Mouse (Mus musculus) neutrophil, adult 5-6 weeks (primary cell): ENCODE data around the gene Scamp1. TPM values are rescaled to one million over a fixed set of nuclear protein-coding genes. Genes with fewer than 3 reads are reported as not detected.

ENCODE experiments used
- ATAC-seq: fragments of 151-379, 151-347 bp; 2 replicates; pipeline ENCODE4 v1.8.0; 2017; ENCODE audit warnings: mild to moderate bottlenecking, moderate TSS enrichment; ENCODE audit not compliant: insufficient number of reproducible peaks, poor library complexity, low FRiP score, severe bottlenecking; ENCODE audit errors: extremely low read depth
- total RNA-seq: library from RNA; stranded (forward); fragments of 200-1000 nt; gene quantifications from 2 replicates; pipeline ENCODE4 v1.2.3, GENCODE M21; 2017

Gene Scamp1
- total RNA-seq, 1 experiment from 2014 or later = 4.4 TPM

- no peak for ATAC-seq
Measured at GRCm38 (mm10) chr13:94284543-94285269, 951 bp downstream of the Scamp1 start.

- ATAC-seq = 0 out of 2 replicates have a peak, but pooled peaks have one; percentile 16
Measured at GRCm38 (mm10) chr13:94279420-94279819, 6.2 kb downstream of the Scamp1 start.

- ATAC-seq = no peak
Measured at GRCm38 (mm10) chr13:94271284-94271683, 14.4 kb downstream of the Scamp1 start.

GRCm38 (mm10) chr13:94268201-94268600 lies 17.5 kb downstream of the Scamp1 start:
- no peak for ATAC-seq

GRCm38 (mm10) chr13:94267190-94267589 lies 18.5 kb downstream of the Scamp1 start:
- ATAC-seq = no peak

GRCm38 (mm10) chr13:94266530-94266929 lies 19.1 kb downstream of the Scamp1 start:
- no peak for ATAC-seq

- ATAC-seq = no peak
Measured at GRCm38 (mm10) chr13:94265291-94265690, 20.4 kb downstream of the Scamp1 start.

GRCm38 (mm10) chr13:94263943-94264342 lies 21.7 kb downstream of the Scamp1 start:
- ATAC-seq = no peak

GRCm38 (mm10) chr13:94262551-94262950 lies 23.1 kb downstream of the Scamp1 start:
- ATAC-seq = no peak

GRCm38 (mm10) chr13:94261624-94262023 lies 24.0 kb downstream of the Scamp1 start:
- ATAC-seq = no peak

- ATAC-seq = no peak
Measured at GRCm38 (mm10) chr13:94260961-94261360, 24.7 kb downstream of the Scamp1 start.

GRCm38 (mm10) chr13:94259210-94259609 lies 26.4 kb downstream of the Scamp1 start:
- no peak for ATAC-seq

- no peak for ATAC-seq
Measured at GRCm38 (mm10) chr13:94258530-94258929, 27.1 kb downstream of the Scamp1 start.

GRCm38 (mm10) chr13:94257711-94258110 lies 27.9 kb downstream of the Scamp1 start:
- ATAC-seq = no peak

GRCm38 (mm10) chr13:94255176-94255575 lies 30.5 kb downstream of the Scamp1 start:
- no peak for ATAC-seq

- no peak for ATAC-seq
Measured at GRCm38 (mm10) chr13:94254286-94254685, 31.4 kb downstream of the Scamp1 start.

GRCm38 (mm10) chr13:94253052-94253451 lies 32.6 kb downstream of the Scamp1 start:
- no peak for ATAC-seq

GRCm38 (mm10) chr13:94250761-94251160 lies 34.9 kb downstream of the Scamp1 start:
- ATAC-seq = no peak

GRCm38 (mm10) chr13:94250188-94250587 lies 35.5 kb downstream of the Scamp1 start:
- no peak for ATAC-seq

- no peak for ATAC-seq
Measured at GRCm38 (mm10) chr13:94242897-94243296, 42.8 kb downstream of the Scamp1 start.
